Mouse (Mus musculus) thymus, postnatal 0 days (tissue): ENCODE measurements around the gene Akap1. TPM values are rescaled to one million over a fixed set of nuclear protein-coding genes. Genes with fewer than 3 reads are reported as not detected.

Source experiments
- DNase-seq: peaks from one replicate; pipeline ENCODE4 v3.0.0-alpha.2; 2015; ENCODE audit warnings: low spot score
- polyA plus RNA-seq: library from polyadenylated mRNA; unstranded; fragments of >200 nt; fragmentation: Nextera tagmentation; extraction: Ambion mirVana; gene quantifications from 2 replicates; pipeline ENCODE4 v1.2.1, GENCODE M21; 2015

The Akap1 gene
- polyA plus RNA-seq, 1 experiment from 2014 or later, result 9.3 TPM

DNA sequence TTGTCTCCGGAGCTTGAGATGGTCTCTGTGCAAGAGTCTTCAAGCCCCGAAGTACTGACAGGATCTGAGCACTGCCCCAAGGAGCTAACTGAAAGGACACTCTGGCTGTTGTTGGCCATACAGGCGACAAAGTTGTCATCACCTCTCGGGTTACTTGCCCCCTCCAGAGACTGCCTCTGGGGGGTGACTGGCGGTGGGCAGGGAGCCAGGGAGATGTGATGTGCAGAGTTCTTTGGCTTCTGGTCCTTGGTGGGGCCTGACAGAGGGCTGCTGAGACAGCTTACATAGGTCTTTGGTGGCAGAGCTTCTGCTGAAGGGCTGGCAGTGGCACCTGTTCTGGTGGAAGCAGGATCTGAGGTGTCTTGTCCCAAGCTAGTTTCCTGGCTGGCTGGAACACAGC, 20.0 kb downstream of the Akap1 start:
- no peak for DNase-seq

GRCm38 (mm10) chr11:88843305-88843704, 21.1 kb downstream of the Akap1 start:
- no peak for DNase-seq

GRCm38 (mm10) chr11:88842315-88842975, 21.9 kb downstream of the Akap1 start:
- no peak for DNase-seq

DNA sequence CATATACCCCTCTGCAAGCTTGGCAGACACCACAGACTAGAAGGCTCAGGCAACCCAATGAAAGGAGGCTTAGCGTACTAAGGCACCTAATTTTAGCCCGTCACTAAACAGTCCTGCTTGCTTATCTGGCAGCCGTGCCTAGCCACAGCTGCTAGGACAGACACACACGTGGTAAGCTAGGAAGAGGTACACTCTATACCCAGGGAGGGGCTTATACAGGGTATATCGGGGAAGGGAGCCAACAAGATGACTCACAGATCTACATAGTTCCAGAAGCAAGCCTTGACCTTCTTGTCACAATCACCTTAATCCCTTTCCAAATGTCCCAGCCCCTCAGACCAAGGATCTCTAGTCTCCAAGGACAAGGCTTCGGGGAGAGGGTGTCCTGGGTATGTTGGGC, 23.0 kb downstream of the Akap1 start:
- DNase-seq, result no peak

GRCm38 (mm10) chr11:88840724-88841350, 23.5 kb downstream of the Akap1 start:
- no peak for DNase-seq

DNA sequence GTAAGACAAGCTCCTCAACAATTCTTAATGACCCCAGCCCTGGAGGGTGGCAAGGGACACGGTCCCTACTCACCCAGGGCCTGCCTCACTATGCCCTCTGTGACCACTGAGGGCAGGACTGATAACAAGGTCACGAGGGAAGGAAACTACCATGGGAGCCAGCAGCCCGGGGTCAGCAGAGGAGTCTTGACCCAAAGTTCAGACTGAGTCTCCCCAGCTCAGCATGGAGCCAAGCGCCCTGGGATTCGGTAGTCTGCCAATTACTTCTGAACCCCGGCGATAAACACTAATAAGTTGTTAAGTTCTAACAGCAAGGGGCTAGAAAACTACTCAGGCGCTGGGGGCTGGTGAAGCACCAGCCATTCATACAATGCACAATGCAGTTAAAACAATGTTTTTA, 24.1 kb downstream of the Akap1 start:
- DNase-seq, result no peak

GRCm38 (mm10) chr11:88839379-88839778, 25.0 kb downstream of the Akap1 start:
- DNase-seq, result no peak

- no peak for DNase-seq
These were observed 25.8 kb downstream of the Akap1 start for GRCm38 (mm10) chr11:88838630-88839029.

GRCm38 (mm10) chr11:88834606-88835005, 29.8 kb downstream of the Akap1 start:
- no peak for DNase-seq

DNA sequence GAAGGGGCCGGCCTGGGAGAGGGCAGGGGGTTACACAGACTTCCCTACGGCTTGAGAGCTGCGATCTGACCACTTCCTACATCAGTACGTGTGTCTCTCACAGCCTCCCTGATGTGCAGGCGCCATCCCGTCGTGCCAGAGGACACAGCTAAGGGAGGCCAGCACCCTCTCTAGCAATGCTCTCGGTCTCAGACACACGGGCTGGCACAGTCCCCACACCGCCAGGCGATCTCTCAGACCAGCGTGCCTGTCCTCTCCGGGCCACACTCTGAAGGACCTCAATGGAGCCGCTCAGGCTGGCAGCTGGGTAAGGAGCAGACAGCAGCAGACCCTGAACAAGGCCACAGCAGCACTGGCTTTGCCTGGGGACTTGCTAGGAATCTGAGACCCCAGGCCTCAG, 30.3 kb downstream of the Akap1 start:
- no peak for DNase-seq

DNA sequence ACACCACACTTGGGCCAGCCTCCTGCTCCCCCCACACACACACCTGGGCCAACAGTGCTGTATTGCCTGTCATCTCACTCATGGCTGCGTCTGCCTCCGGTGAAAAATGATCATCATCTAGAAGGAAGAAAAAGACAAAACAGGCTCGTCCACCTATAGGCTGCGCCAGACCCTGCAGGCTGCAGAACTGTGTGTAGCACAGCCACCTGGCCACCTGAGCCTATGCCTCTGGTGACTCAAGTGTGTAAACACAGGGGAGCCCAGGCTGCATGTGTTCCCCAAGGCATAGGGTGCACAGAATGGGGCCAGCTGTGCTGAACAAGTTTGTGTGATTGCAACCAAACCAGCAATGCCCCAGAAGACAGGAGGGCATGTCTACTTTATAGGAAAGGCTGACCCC, 31.3 kb downstream of the Akap1 start:
- DNase-seq, result no peak

GRCm38 (mm10) chr11:88830257-88830804, 34.1 kb downstream of the Akap1 start:
- peak; percentile 56 for DNase-seq

- peak; percentile 18 for DNase-seq
These were observed 35.9 kb downstream of the Akap1 start for GRCm38 (mm10) chr11:88828528-88828927.

DNA sequence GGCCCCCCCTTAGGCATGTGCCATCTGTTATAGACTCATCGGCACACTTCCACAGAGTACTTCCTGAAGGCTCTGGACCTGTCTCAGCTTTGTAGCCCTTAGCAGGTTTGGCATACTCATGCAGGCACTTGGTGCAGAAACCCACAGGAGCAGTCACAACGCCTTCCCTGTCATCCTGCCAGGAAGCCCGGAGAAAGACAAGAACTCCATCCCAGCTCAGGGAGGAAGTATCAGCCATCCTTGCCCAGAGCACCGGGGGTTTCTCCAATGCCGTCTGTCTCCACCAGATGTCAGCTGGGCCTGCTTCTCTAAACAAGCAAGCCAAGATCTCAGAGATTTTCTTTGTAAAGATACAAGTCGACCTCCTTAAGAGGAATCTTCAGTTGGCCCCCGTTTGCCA, 38.5 kb downstream of the Akap1 start:
- no peak for DNase-seq

GRCm38 (mm10) chr11:88822991-88823390, 41.4 kb downstream of the Akap1 start:
- DNase-seq, result peak; percentile 70

- no peak for DNase-seq
These were observed 41.9 kb downstream of the Akap1 start for GRCm38 (mm10) chr11:88822526-88822925.

DNA sequence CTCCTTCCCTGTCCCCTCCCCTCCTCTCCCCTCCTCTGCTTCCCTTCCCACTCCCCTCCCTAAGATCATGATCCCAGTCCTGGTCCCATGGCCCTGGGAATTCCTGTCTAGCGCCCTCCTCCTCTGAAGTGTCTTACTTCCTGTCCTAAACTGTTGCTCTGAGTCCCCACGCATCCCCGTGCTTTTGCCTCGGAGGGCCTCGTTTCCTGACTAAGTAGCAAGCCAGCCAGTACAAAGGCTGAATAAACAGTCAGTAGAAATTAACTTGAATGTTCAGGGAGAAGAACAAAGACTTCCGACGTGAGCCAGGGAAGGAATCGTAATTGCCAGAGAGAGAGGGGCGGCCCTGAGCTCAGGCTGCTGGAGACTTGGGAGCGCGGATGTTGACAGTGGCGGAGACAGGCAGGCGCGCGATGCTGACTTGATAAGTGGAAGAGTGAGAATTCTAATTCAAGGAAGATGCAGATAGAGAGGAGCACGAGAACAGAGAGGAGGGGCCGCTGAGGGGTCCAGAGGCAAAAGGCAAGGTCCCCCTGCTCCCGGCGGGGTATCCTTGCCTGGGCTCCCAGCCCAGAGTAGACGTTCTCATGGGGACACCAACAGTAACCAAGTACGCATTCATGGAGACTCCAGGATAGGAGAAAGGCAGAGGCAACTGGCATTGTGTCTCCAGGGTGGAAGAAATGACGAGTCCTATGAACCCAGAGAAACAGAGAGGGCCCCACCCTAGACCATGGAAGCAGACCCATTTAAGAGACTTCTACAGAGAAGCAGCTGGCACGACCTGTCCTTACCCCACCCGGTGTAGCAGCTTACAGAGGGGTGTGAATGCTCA, 43.4 kb downstream of the Akap1 start:
- peak; percentile 17 for DNase-seq

- DNase-seq, result no peak
These were observed 44.1 kb downstream of the Akap1 start for GRCm38 (mm10) chr11:88820253-88820652.

DNA sequence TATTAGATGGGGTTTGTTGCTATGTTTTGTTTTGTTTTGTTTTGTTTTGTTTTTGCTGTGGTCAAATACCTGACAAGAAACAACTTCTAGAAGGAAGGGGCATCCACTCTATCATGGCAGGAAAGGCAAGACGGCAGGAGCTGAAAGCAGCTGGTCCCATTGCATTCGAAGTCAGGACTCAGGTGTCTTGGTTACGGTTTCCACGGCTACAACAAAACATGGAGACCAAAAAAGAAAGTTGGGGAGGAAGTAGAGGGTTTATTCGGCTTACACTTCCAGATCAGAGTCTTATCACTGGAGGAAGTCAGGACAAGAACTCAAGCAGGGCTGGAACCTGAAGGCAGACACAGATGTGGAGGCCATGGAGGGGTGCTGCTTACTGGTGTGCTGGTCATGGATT, 47.3 kb downstream of the Akap1 start:
- DNase-seq, result no peak

DNA sequence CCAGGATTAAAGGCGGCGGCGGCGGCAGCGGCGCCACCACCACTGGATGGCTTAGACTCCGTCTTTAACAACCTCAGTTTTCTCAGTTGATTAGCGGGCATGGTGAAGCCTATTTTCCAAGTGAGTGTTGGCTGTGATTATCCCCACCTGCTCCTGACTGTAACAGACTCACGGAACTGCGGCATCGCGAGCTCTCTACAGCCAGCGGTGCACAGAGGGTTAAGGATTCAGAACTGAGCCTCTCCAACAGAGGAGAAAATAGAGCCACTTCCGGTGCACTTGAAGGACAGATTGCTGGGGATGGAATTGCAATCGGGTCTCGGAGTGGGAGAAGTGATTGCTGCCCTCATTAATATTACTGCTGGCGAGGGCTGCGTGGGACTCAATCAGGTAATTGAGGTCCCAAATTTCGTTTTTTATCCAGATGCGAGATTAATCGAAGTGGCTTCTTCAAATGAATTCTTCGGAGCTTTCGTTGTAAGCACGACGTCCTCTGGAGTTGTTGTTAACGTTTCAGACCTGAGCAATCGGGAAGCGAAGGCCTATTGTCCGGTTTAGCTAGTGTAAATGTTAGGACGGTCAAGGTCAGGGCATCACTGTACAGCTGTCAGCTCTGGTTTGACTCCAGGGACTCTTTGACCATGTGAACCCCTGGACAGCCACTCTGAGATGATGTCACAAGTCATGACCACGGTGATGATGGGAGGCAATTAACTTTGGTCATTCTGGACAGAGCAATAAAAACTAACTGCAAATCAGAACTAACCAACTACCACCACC, 61.0 kb downstream of the Akap1 start:
- DNase-seq, result no peak

- no peak for DNase-seq
These were observed 68.2 kb downstream of the Akap1 start for GRCm38 (mm10) chr11:88796207-88796606.
